ENCODE assay signal across 36 mouse cellular contexts in the genomic region with DNA sequence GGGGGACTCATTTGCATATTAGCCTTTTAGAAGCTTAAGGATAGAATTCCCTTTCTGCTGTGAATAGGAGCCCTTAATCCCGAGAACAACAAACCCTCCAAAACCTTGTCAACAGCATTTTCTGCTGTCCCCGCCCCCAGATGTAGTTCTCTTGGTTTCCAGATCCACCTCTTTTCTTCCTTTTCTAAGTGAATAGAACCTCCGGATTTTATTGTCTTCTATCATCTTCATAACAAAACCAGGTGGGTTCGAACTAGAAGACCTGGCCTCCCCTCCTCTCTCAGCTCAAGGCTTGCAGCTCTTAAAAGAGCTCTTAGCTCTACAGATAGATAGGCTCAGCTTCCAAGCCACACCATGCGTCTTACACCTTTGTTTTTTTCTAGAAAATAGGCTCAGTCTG. TPM values are rescaled to one million over a fixed set of nuclear protein-coding genes. Genes with fewer than 3 reads are reported as not detected.
"Had no signal": no experiment of that assay in that cellular context is flagged by ENCODE, and none has a peak within 500 bp of the region (broad histone marks: within the 10 kb centered on the region; RNA-seq: fewer than 3 reads in every experiment).

No protein-coding gene starts in this region.

- ATAC-seq: hindbrain, embryonic 16.5 days; inflammation-experienced regulatory T-cells, adult 6 months; intestine, embryonic 15.5 days; intestine, postnatal 0 days; liver, postnatal 0 days had no signal

- H3K27me3 ChIP-seq: heart, embryonic 12.5 days; hindbrain, embryonic 12.5 days; intestine, embryonic 15.5 days; limb, embryonic 12.5 days; liver, embryonic 13.5 days; liver, embryonic 15.5 days had no signal

- H3K4me3 ChIP-seq: gastrocnemius, adult 2 months; heart, embryonic 10.5 days; heart, embryonic 12.5 days; hindbrain, embryonic 10.5 days; hindbrain, embryonic 12.5 days; intestine, embryonic 15.5 days; left cerebral cortex, adult 2 months; limb, embryonic 10.5 days; limb, embryonic 12.5 days; liver, embryonic 13.5 days; liver, embryonic 15.5 days had no signal

- DNase-seq: gastrocnemius, adult 2 months; gastrocnemius, postnatal 10 days; gastrocnemius, postnatal 25 days; heart, adult 18-20 months; heart, postnatal 10 days; heart, postnatal 4 days; kidney, adult 18-20 months; kidney, adult 8-10 months; kidney, postnatal 14 days; kidney, postnatal 36 days; layer of hippocampus, adult 9-11 months; layer of hippocampus, postnatal 36 days; liver; liver, embryonic 13.5 days; liver, postnatal 0 days had no signal

- H3K36me3 ChIP-seq: hindbrain, embryonic 12.5 days; intestine, embryonic 15.5 days; liver, embryonic 13.5 days; liver, embryonic 15.5 days had no signal

- H3K9me3 ChIP-seq: heart, embryonic 10.5 days; heart, embryonic 12.5 days; hindbrain, embryonic 10.5 days; hindbrain, embryonic 12.5 days; intestine, embryonic 15.5 days; limb, embryonic 10.5 days; limb, embryonic 12.5 days; liver, embryonic 13.5 days; liver, embryonic 15.5 days had no signal

RNA-seq across cellular contexts. Expression of gene Htr3b, which starts 26.9 kb away (rescaled TPM):
- total RNA-seq: gastrocnemius, adult 2 months; gastrocnemius, postnatal 10 days; gastrocnemius, postnatal 25 days; gastrocnemius, postnatal 4 days; granulocyte monocyte progenitor cell, adult 5-6 weeks; heart, adult 18-20 months; heart, adult 8-10 months; heart, postnatal 10 days; heart, postnatal 25 days; heart, postnatal 4 days; layer of hippocampus, adult 18-20 months; layer of hippocampus, adult 8-10 months; layer of hippocampus, postnatal 14 days; layer of hippocampus, postnatal 36 days; left cerebral cortex, adult 2 months; left cerebral cortex, postnatal 14 days; left cerebral cortex, postnatal 36 days had no signal
